Mouse (Mus musculus) erythroblast, adult 5-6 weeks (primary cell): ENCODE results near the gene Tcf20. TPM values are rescaled to one million over a fixed set of nuclear protein-coding genes. Genes with fewer than 3 reads are reported as not detected.
"Not testable (repeated sequence)": the region's sequence is repeated elsewhere in the genome, so short reads cannot be mapped to it uniquely, and the experiment has no call there.

Source experiments
- ATAC-seq: replicated peaks from 2 replicates; pipeline ENCODE4 v1.8.0; 2016; ENCODE audit warnings: moderate number of reproducible peaks, mild to moderate bottlenecking, moderate TSS enrichment, inconsistent platforms; ENCODE audit not compliant: poor library complexity, low FRiP score, severe bottlenecking
- total RNA-seq, 2 experiments: library from RNA; stranded (forward) in 1 of 2; stranded (reverse) in 1 of 2; fragments of 150-400 nt in 1 of 2; fragments of 200-764, 138-1000 nt in 1 of 2; gene quantifications; 2 replicates each; pipeline versions ENCODE4 v1.2.3 to v1.2.4; 2015 to 2017; ENCODE audit warnings: low replicate concordance in 2 of 2

Gene Tcf20
- total RNA-seq, 2 experiments from 2014 or later = 22.1 to 37.1 TPM

GRCm38 (mm10) chr15:82777856-82778255 lies 209.8 kb downstream of the Tcf20 start:
- ATAC-seq = not testable (repeated sequence)

GRCm38 (mm10) chr15:82765943-82766342 lies 221.7 kb downstream of the Tcf20 start:
- ATAC-seq = no peak

GRCm38 (mm10) chr15:82764881-82765280 lies 222.8 kb downstream of the Tcf20 start:
- no peak for ATAC-seq

GRCm38 (mm10) chr15:82763631-82764420 lies 223.8 kb downstream of the Tcf20 start, which contains the start of gene Cyp2d40:
TSS of gene Cyp2d40 (minus strand) at chr15:82764183.
- no peak for ATAC-seq

Other genes starting within 250 kb of the Tcf20 start
- not detected in 2 replicates for gene Cyp2d40, start 223.7 kb downstream of the Tcf20 start, total RNA-seq (2015; ENCODE audit: low replicate concordance)
- not detected in 2 replicates for gene Cyp2d40, start 223.7 kb downstream of the Tcf20 start, total RNA-seq (2017; ENCODE audit: low replicate concordance)
- gene Cyp2d26, start 193.6 kb downstream of the Tcf20 start, total RNA-seq (2015; ENCODE audit: low replicate concordance) = not detected in 2 replicates
- gene Cyp2d26, start 193.6 kb downstream of the Tcf20 start, total RNA-seq (2017; ENCODE audit: low replicate concordance) = not detected in 2 replicates
- gene Nfam1, start 45.4 kb upstream of the Tcf20 start, total RNA-seq (2015; ENCODE audit: low replicate concordance) = 26.3 and 27.6 TPM in 2 replicates
- gene Nfam1, start 45.4 kb upstream of the Tcf20 start, total RNA-seq (2017; ENCODE audit: low replicate concordance) = 18.4 and 30.1 TPM in 2 replicates
- gene Serhl, start 101.6 kb upstream of the Tcf20 start, total RNA-seq (2015; ENCODE audit: low replicate concordance) = 14.2 and 18.3 TPM in 2 replicates
- gene Serhl, start 101.6 kb upstream of the Tcf20 start, total RNA-seq (2017; ENCODE audit: low replicate concordance) = 7.0 and 19.4 TPM in 2 replicates
- gene Rrp7a, start 134.9 kb upstream of the Tcf20 start, total RNA-seq (2015; ENCODE audit: low replicate concordance) = 3.3 and 13.0 TPM in 2 replicates
- 9.1 and 30.8 TPM in 2 replicates for gene Rrp7a, start 134.9 kb upstream of the Tcf20 start, total RNA-seq (2017; ENCODE audit: low replicate concordance)
- 27.4 and 35.7 TPM in 2 replicates for gene Poldip3, start 161.5 kb upstream of the Tcf20 start, total RNA-seq (2015; ENCODE audit: low replicate concordance)
- gene Poldip3, start 161.5 kb upstream of the Tcf20 start, total RNA-seq (2017; ENCODE audit: low replicate concordance) = 52.5 and 62.3 TPM in 2 replicates
- gene Cyb5r3, start 184.7 kb upstream of the Tcf20 start, total RNA-seq (2015; ENCODE audit: low replicate concordance) = 71.7 and 84.2 TPM in 2 replicates
- gene Cyb5r3, start 184.7 kb upstream of the Tcf20 start, total RNA-seq (2017; ENCODE audit: low replicate concordance) = 40.7 and 52.0 TPM in 2 replicates